Mouse (Mus musculus) lung, embryonic 14.5 days (tissue): ENCODE data around the gene Upb1. TPM values are rescaled to one million over a fixed set of nuclear protein-coding genes. Genes with fewer than 3 reads are reported as not detected.
"Not testable (repeated sequence)": the region's sequence is repeated elsewhere in the genome, so short reads cannot be mapped to it uniquely, and the experiment has no call there.

Experiments
- ATAC-seq: fragments of 200-750 bp; cut with Nextera tagmentation; 2 replicates; pipeline ENCODE4 v1.8.0; 2017; ENCODE audit warnings: mild to moderate bottlenecking, moderate TSS enrichment, moderate library complexity; ENCODE audit not compliant: insufficient read depth
- DNase-seq: peaks from one replicate; pipeline ENCODE4 v3.0.0-alpha.2; 2015
- H3K27ac ChIP-seq: fragments of 300-500 bp; sonication (generic); 2 replicates; pipeline ENCODE4 v1.5.1; 2014; ENCODE audit warnings: low read depth, mild to moderate bottlenecking, moderate library complexity
- H3K27me3 ChIP-seq: fragments of 300-500 bp; sonication (generic); 2 replicates; pipeline ENCODE4 v1.6.1; 2014; ENCODE audit warnings: low read length, control low read depth; ENCODE audit not compliant: insufficient read depth
- H3K36me3 ChIP-seq: fragments of 300-500 bp; sonication (generic); 2 replicates; pipeline ENCODE4 v1.6.1; 2014; ENCODE audit warnings: control low read depth; ENCODE audit not compliant: insufficient read depth
- H3K4me1 ChIP-seq: fragments of 300-500 bp; sonication (generic); 2 replicates; pipeline ENCODE4 v1.6.1; 2014; ENCODE audit warnings: antibody characterized with exemption, control low read depth; ENCODE audit not compliant: insufficient read depth
- H3K4me2 ChIP-seq: fragments of 300-500 bp; sonication (generic); 2 replicates; pipeline ENCODE4 v1.6.1; 2014; ENCODE audit warnings: mild to moderate bottlenecking
- H3K4me3 ChIP-seq: fragments of 300-500 bp; sonication (generic); 2 replicates; pipeline ENCODE4 v1.5.1; 2014; ENCODE audit warnings: low read depth, low read length
- H3K9ac ChIP-seq: fragments of 300-500 bp; sonication (generic); 2 replicates; pipeline ENCODE4 v1.6.1; 2014
- H3K9me3 ChIP-seq: fragments of 300-500 bp; sonication (generic); 2 replicates; pipeline ENCODE4 v1.6.1; 2016; ENCODE audit warnings: low read depth, low read length, control low read depth
- CTCF ChIP-seq: IDR thresholded peaks from 2 replicates; pipeline ENCODE4 v1.5.1; 2016; ENCODE audit warnings: antibody characterized with exemption, low read depth
- WGBS: fragments of 180-500 bp; shearing (Covaris S2); extraction: QIAGEN DNeasy Blood & Tissue Kit; methylation state at CpG from one replicate; pipeline ENCODE4 v1.1.7; 2014; 5-methylcytosine and 5-hydroxymethylcytosine counted together
- polyA plus RNA-seq: library from polyadenylated mRNA; unstranded; fragments of >200 nt; fragmentation: Nextera tagmentation; extraction: Ambion mirVana; gene quantifications from 2 replicates; pipeline ENCODE4 v1.2.1, GENCODE M21; 2014

The Upb1 gene
- 0.17 and 0.76 TPM in 2 replicates for polyA plus RNA-seq

DNA sequence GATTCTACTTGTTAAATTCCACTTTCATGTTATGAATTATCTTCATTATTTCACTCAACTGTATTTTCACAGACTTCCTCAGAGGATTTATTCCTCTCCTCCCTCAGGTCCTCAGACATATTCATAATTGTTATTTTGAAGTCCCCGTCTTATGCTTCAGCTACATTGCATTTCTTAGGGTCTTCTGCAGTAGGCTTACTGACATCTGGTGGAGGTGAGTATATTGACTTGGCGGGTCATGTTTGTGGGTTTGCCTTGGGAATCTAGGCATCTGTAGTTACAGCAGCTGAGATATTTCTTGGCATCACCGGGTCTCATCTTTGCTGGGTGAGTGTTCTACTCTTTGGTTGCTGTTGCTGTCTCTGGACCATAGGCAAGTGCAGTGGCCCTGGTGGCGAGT is at the start of gene Upb1:
Gene Upb1 (plus strand): TSS at position 158 of the 400 bp plus-strand sequence.
- Histone ChIP-seq H3K27me3 (no peaks in the 10 kb centered on the region), H3K9me3 (no peaks in the 10 kb centered on the region), H3K27ac (no peak within 1 kb of the TSS), H3K9ac (no peak within 1 kb of the TSS), H3K4me2 (no peak within 1 kb of the TSS), H3K4me1 (no peaks in the 10 kb centered on the region), H3K36me3 (no peaks in the 10 kb centered on the region), H3K4me3 (no peak within 1 kb of the TSS)
- ATAC-seq (no peak), DNase-seq (peak; percentile 41)
- TF ChIP-seq CTCF: peak; percentile 46
- WGBS: 72% methylated on average over 4 of the region's 4 CpGs

DNA sequence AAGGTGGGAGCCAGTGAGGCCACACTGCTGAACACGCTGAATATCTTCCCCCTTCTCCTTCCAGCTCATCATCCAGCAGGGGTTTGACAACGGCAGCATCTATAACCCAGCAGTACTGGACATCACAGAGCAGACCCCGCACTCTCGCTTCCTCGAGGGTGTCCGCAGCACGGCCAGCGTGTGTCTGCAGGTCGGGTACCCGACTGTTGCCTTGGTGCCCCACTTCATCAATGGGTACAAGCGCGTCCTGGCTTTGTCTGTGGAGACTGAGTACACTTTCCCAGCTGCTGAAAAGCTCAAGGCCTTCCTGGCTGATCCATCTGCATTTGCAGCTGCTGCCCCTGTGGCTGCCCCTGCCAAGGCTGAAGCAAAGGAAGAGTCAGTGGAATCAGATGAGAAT is 48.4 kb upstream of the Upb1 start:
- no peak for ATAC-seq
- DNase-seq: no peak
- no peak overlapping the region for H3K4me3 ChIP-seq
- no peaks in the 10 kb centered on the region for H3K27me3 ChIP-seq
- H3K9ac ChIP-seq: no peak overlapping the region
- no peak overlapping the region for H3K4me2 ChIP-seq
- no peak for TF ChIP-seq CTCF
- H3K36me3 ChIP-seq: no peaks in the 10 kb centered on the region
- no peak overlapping the region for H3K27ac ChIP-seq
- WGBS: 94% methylated on average over 12 of the region's 12 CpGs
- H3K9me3 ChIP-seq: no peaks in the 10 kb centered on the region
- no peaks in the 10 kb centered on the region for H3K4me1 ChIP-seq

DNA sequence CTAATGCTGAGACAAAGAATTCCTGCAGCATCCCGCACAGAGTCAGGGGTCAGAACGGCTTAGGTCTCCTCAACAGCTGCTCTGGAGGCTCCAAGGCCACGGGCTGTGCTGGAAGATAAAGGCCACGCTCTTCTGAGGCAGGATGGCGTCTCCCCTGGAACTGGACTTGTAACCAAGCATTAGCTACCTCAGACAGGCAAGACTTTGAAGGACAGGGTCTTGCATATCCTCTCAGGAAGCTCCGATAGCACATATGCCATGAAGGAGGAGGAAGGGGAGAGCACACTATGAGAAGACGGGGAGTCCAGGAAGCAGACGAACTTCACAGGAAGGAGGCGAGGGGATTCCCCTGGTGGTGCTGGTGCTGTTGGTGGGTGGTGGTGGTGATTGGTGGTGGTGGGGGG is 47.1 kb upstream of the Upb1 start:
- not testable (repeated sequence) for H3K36me3 ChIP-seq, H3K4me1 ChIP-seq, DNase-seq, H3K27me3 ChIP-seq, H3K9me3 ChIP-seq, H3K27ac ChIP-seq, H3K9ac ChIP-seq, H3K4me2 ChIP-seq, H3K4me3 ChIP-seq
- ATAC-seq: peak; percentile 44; the same call in 1 of the 2 replicates
- 40% methylated on average over 7 of the region's 9 CpGs for WGBS

DNA sequence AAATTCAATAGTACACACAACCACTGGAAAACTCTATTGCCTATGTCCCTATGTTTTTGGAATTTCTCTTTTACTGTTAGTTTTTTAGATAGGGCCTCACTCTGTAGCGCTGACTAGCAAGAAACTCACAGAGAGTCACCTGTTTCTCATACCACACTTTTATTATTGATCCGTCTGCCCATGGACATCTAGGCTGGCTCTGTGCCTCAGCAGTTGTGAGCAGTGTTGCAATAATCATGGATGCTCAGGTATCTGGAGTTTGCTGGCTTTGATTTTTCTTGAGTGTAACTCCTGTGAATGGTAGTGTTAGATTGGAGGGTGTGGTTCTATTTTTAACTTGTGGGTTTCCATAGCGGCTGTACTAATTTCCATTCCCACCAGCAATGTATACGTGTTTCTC is 45.6 kb upstream of the Upb1 start:
- 61% methylated on average over 4 of the region's 4 CpGs for WGBS
- ATAC-seq: no peak
- Histone ChIP-seq H3K4me3 (no peak overlapping the region), H3K36me3 (no peaks in the 10 kb centered on the region), H3K4me2 (no peak overlapping the region), H3K27me3 (no peaks in the 10 kb centered on the region), H3K27ac (no peak overlapping the region), H3K4me1 (no peaks in the 10 kb centered on the region), H3K9me3 (no peaks in the 10 kb centered on the region), H3K9ac (no peak overlapping the region)
- no peak for TF ChIP-seq CTCF
- no peak for DNase-seq

DNA sequence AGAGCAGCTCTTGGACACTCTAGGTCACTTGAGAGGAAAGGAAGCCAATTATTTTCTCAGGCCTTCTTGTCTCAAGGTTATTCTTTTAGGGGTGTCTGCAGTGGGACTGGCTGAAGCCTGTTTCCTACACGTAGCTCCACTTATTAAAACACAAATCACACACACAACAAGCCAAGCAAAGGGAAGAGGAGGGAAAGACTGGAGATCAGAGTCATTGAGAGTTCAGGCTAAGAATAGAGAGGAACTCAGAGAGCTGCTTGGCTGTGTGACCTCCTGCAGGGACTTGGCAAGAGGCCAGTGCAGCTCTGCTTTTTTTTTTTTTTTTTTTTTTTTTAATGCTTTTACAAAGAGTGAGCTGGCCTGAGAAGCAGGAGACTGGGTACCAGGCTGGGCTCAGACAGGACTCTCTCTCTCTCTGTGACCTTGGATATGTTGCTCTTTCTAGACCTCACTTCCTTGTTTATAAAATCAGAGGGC is 36.7 kb upstream of the Upb1 start:
- not testable (repeated sequence) for H3K36me3 ChIP-seq, H3K9me3 ChIP-seq, H3K27me3 ChIP-seq, H3K4me3 ChIP-seq, H3K4me1 ChIP-seq, H3K9ac ChIP-seq, H3K4me2 ChIP-seq
- ATAC-seq: peak; percentile 94
- DNase-seq: peak; percentile 82
- peak overlapping the region; percentile 64; the same call in 1 of the 2 replicates for H3K27ac ChIP-seq
- WGBS: 7% methylated on average over 1 of the region's 1 CpGs

DNA sequence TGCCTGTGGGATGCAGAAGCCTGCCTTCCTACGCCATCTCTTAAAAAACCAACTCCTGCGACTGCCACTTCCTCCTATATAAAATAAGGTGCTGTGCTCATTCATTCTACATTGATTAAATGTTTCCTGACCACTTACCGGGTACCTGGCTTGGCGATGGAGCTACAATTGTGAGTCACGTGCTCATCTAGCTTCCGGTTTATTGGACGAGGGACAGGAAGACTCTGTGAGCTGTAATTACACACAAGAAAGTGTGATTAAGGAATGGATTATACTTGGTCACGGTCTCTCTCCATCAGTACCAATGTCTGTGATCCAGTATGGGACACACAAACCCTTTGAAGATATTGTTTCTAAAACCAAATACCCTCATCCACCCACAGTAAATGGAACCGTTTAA is 36.1 kb upstream of the Upb1 start:
- no peaks in the 10 kb centered on the region for H3K36me3 ChIP-seq
- no peaks in the 10 kb centered on the region for H3K27me3 ChIP-seq
- no peak overlapping the region for H3K4me3 ChIP-seq
- DNase-seq: no peak
- peak overlapping the region; percentile 58; the same call in 1 of the 2 replicates for H3K27ac ChIP-seq
- H3K9me3 ChIP-seq: no peaks in the 10 kb centered on the region
- no peak overlapping the region for H3K9ac ChIP-seq
- H3K4me2 ChIP-seq: no peak overlapping the region
- 68% methylated on average over 9 of the region's 9 CpGs for WGBS
- no peak for TF ChIP-seq CTCF
- ATAC-seq: 0 out of 2 replicates have a peak, but pooled peaks have one; percentile 5
- no peaks in the 10 kb centered on the region for H3K4me1 ChIP-seq

DNA sequence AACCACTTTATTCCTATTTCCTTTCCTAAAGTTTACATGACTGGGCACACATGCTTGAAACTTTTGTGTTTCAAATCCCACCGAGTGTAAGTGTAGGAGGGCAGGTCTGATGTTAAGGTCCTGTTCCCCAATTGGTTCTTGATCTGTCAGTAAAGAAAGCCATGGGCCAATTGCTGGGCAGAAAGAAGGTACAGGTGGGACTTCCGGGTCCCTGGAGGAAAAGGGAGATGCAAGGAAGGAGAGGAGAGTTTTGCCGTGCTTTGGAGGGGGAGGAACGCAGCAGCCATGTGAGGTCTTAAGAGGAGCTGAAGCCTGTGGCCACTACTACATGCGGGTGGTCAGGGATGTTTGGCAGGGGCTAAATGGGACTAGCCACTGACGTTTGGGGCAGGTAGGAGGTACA is 35.7 kb upstream of the Upb1 start:
- TF ChIP-seq CTCF: no peak
- WGBS: 49% methylated on average over 6 of the region's 6 CpGs

DNA sequence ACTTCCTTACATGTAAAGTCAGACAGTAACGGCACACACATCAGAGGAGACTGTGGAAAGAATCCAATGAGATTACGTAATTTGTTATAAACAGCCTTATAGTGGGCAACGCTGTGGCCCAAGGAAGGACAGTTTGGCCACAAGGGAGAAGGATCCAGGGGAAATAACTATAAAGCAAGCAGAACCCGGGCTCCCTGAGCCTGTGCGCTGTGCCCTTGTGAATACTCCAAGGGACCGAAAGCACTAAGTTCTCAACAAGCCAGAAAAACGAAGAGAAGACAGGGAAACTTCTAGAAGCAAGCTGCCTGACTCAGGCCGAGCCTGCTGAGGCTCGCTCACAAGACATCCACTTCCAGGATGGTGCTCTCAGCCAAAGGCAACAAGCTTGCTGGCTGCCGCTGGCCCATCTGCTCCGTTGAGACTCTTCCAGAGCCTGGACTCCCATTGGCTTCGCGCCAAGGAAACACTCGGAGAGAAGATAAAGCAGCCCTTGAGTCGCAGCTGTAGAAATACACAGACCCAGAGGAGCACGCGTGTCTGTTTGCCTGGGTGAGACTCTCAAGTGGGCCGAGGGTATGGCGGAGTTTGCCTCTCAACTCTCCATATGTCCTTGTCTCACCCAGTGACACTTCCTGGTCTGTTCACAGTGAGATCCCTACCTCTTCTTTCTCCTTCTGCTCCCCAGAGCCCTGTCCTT is 27.1 kb upstream of the Upb1 start:
- not testable (repeated sequence) for H3K4me2 ChIP-seq, H3K4me1 ChIP-seq, H3K4me3 ChIP-seq, H3K27ac ChIP-seq, H3K27me3 ChIP-seq, H3K36me3 ChIP-seq, H3K9me3 ChIP-seq, H3K9ac ChIP-seq
- ATAC-seq (peak; percentile 87), DNase-seq (peak; percentile 59)
- WGBS: 50% methylated on average over 12 of the region's 19 CpGs

More for the DNA sequence above, 35.7 kb upstream of the Upb1 start:
- DNase-seq (no peak), ATAC-seq (0 out of 2 replicates have a peak, but pooled peaks have one; percentile 7)
- Histone ChIP-seq H3K4me2 (peak overlapping the region; percentile 23; the same call in 1 of the 2 replicates), H3K27me3 (no peaks in the 10 kb centered on the region), H3K36me3 (no peaks in the 10 kb centered on the region), H3K9ac (no peak overlapping the region), H3K4me3 (no peak overlapping the region), H3K9me3 (no peaks in the 10 kb centered on the region), H3K27ac (no peak overlapping the region), H3K4me1 (no peaks in the 10 kb centered on the region)
